Mouse (Mus musculus): ENCODE data around the gene Wls.

The Wls gene

DNA sequence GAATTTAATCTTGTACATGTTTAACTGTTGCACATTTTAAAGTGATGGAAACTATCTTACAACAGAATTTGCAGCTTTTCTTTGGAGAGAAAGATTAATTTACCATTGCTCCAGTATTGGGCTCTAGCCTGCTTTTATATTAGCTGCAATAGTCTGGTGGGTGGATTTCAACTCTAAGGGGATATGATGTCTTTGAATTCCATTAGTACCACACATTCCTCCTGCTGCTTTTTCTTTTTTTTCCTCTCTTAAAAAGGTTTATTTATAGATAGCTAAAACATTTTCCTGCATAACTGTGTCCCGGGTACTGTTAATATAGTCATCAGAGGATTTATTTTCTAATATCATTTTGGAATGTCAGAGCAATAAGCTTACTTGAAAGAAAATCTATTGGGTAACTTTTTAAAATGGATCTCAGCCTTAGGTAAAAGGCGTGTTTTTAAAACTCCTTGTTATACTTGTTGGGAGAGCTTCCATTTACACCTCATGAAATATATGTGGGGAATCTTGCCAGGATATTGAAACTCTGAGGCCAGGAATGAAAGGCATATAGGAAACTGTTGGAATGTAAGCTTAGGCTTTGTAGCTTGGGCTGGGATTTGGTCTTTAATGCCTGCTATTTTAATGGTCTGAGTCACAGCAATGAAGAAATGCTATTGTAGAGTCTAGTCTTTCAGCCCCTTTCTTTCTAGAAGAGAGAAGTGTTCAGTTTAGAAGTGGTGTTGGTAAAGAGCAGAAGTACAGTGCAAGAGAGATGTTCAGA is 78.0 kb downstream of the Wls start:
- DNase-seq: no peak
